Mouse (Mus musculus) cortical plate, adult 2 months (tissue): Measurements from ENCODE around the gene Irf2bpl. TPM values are rescaled to one million over a fixed set of nuclear protein-coding genes. Genes with fewer than 3 reads are reported as not detected.

Source experiments
- H3K27ac ChIP-seq: fragments of 200-500 bp; 2 replicates; pipeline ENCODE4 v1.5.1; 2012; ENCODE audit warnings: low read length, control low read depth, inconsistent platforms; ENCODE audit not compliant: insufficient read depth
- H3K4me1 ChIP-seq: fragments of 200-500 bp; 2 replicates; pipeline ENCODE4 v1.6.1; 2011; ENCODE audit warnings: low read length; ENCODE audit not compliant: control insufficient read depth, insufficient read depth
- H3K4me3 ChIP-seq: fragments of 200-500 bp; 2 replicates; pipeline ENCODE4 v1.5.1; 2011; ENCODE audit warnings: mild to moderate bottlenecking, low read length, control low read depth; ENCODE audit not compliant: insufficient read depth
- CTCF ChIP-seq: fragments of 200-500 bp; IDR thresholded peaks from 2 replicates; pipeline ENCODE4 v1.5.1; 2011; ENCODE audit warnings: mild to moderate bottlenecking, control low read depth, low read length; ENCODE audit not compliant: insufficient read depth; ENCODE audit errors: extremely low read depth
- POLR2A ChIP-seq: fragments of 200-500 bp; IDR thresholded peaks from 2 replicates; pipeline ENCODE4 v1.6.1; 2011; ENCODE audit warnings: mild to moderate bottlenecking, low read length, control low read depth; ENCODE audit not compliant: insufficient read depth; ENCODE audit errors: extremely low read depth
- polyA plus RNA-seq: library from polyadenylated mRNA; depleted of rRNA; stranded (reverse); fragments of >200 nt; gene quantifications from 2 replicates; pipeline ENCODE4 v1.2.3, GENCODE M21; 2012

The Irf2bpl gene
- polyA plus RNA-seq, 1 experiment: 37.1 TPM

DNA sequence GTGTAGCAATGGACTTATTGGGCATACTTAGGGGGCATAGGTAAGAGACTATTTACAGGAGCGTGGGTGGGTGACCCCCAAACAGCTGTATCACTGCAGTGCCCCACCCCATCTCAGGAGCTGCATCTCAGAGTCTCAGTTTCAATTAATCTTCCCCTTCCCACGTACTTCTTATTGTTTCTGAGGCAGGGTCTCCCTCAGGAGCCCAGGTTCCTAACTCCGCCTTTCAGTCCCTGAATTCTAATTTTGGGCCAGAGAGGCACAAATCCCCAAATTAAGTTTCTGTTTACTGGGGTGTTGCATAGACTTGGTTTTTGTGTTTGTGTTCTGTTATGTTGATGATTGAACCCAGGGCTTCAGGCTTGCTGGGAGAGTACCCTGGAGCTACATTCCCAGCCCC is 13.8 kb upstream of the Irf2bpl start:
- peaks cover 15% of the 10 kb centered on the region for H3K4me1 ChIP-seq
- no peak for TF ChIP-seq CTCF
- TF ChIP-seq POLR2A: no peak
- no peak overlapping the region for H3K4me3 ChIP-seq
- H3K27ac ChIP-seq: peak overlapping the region; percentile 98

DNA sequence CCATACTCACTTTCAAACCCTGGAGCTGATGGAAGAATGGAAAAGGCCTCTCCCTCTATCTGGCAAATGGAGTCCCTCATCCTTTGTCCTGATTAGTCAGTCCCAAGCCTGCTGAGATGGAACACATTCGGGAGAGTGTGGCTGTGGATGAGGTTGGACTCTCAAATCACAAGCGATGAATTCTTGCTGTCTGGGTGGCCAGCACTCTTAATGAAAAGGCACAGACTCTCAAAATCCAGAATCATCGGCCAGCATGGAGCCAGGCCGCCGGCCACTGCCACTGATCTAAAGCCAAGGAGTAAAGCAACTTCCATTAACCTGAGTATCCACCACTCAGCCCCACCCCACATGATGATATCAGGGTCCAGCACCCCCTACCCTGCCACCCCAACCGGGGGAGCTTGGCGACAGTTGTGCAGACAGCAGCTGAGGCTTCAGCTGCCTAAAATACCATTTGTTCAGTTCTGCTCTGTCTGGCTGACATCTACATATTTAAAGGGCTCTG is 13.2 kb upstream of the Irf2bpl start:
- H3K4me3 ChIP-seq: no peak overlapping the region
- no peak for TF ChIP-seq CTCF
- TF ChIP-seq POLR2A: no peak
- peaks cover 15% of the 10 kb centered on the region for H3K4me1 ChIP-seq
- H3K27ac ChIP-seq: peak overlapping the region; percentile 98

DNA sequence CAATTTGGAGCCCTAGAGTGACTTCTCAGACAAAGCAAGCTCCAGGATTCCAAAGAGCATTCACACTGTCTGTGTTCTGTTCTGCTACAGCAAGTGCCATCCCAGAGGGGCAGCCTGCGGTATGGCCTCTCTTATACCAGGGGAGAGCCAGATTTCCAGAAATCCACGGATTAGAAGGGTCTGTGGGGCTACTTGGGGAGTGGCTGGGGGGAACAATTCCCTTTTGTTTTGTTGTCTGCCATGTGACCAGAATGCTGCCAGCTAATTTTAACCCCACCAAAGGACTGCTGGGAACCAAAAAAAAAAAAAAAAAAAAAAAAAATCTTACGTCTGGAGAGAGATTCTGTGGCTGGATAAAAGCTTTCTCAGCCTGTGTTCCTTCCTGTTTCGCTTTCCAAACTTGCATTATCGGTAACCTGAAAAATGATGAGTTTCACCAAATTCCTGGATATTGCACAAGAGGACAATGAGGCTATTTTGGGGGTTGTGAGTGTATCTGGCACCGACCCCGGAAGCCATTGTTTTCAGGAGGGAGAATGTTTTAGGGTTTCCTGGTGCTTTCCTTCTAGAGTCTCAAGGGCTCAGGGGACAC is 12.4 kb upstream of the Irf2bpl start:
- TF ChIP-seq POLR2A: no peak
- TF ChIP-seq CTCF: no peak
- H3K4me3 ChIP-seq: no peak overlapping the region
- peak overlapping the region; percentile 98 for H3K27ac ChIP-seq
- H3K4me1 ChIP-seq: peaks cover 15% of the 10 kb centered on the region

DNA sequence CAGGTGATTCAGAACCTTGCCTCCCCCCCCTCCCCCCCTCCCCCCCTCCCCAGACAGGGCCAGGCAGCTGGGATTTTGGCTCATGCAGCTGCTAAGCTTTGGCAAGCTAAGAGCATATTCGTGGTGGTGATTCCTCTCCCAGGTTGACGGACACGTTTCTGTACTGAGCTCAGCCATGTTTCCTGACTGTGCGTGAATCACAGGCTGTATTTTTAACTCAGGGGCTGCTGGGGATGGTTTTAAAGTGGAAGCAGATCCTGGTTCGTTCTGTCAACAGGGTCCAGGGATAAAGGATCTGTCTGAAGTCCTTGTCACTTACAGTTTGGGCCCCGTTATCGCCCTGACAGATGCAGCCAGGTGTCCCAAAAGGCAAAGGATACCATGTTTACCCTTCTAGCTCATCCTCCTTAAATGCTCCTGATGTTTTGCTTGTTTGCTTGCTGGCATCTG is 11.9 kb upstream of the Irf2bpl start:
- TF ChIP-seq POLR2A: 0 out of 2 replicates have a peak, but pooled peaks have one; percentile 18
- no peak for TF ChIP-seq CTCF
- H3K4me3 ChIP-seq: no peak overlapping the region
- peaks cover 16% of the 10 kb centered on the region for H3K4me1 ChIP-seq
- H3K27ac ChIP-seq: peak overlapping the region; percentile 98

DNA sequence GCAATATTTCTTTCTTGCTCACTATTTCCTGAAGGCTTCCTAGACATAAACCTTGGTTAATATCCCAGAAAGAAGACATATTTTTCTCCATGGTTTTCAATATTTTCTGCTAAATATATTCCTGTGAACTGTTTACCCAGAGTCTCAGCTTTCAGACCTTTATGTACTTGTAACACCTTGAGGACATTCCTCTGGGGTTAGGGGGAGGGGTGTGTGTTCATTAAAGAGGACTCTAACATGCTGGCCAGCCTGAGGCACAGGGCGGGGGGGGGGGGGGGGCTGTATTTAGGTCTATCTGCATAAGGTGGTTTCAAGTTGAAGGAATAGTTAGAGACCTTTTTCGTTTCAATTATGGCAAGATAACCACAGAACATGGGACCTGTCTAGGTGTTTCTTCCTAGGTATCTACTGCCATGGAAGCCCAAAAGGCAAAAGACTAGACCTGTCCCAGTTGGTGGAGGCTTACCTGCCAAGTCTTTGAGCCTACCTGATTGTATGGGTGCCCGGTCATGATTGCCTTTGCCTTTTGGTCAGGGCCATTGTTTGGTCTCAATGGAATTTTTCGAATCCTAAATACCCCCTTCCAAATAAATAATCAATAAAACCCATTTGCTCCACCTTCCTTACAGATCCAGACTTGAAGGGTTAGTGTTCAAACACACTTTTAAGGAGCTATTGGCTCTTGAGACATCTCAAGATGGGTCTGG is 11.3 kb upstream of the Irf2bpl start:
- H3K27ac ChIP-seq: 0 out of 2 replicates have a peak overlapping the region, but pooled peaks have one; percentile 6
- H3K4me3 ChIP-seq: no peak overlapping the region
- peaks cover 18% of the 10 kb centered on the region for H3K4me1 ChIP-seq
- no peak for TF ChIP-seq CTCF
- no peak for TF ChIP-seq POLR2A

DNA sequence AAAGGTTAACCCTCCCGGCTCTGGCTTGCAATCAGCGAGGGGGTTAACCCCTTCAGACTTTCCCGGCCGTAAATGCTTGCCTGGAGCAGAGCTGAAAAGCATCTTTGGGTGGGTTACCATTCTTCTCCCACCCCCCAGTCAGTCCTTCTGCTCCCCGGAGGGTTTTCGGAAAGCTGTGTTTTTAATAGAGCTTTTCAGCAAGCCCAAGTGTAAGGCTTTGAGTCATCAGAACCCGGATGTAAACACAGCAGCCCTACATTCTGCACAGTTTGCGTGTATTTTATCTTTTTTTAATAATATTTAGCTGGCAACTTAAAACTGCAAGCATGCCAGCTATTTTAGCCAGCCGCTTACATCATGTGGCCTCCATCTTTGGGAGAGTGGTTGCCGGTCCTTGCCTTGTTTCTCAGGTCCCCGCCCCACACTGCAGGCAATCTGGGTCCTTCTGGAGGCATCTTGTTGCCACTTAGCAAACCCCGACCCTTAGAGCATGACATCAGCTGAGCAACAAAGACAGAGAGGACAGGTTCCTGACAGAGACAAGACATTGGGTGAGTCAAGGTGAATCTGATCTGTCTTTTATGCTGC is 10.3 kb upstream of the Irf2bpl start:
- H3K4me3 ChIP-seq: peak overlapping the region; percentile 5
- H3K27ac ChIP-seq: peak overlapping the region; percentile 93
- TF ChIP-seq POLR2A: no peak
- TF ChIP-seq CTCF: no peak
- peaks cover 20% of the 10 kb centered on the region for H3K4me1 ChIP-seq

DNA sequence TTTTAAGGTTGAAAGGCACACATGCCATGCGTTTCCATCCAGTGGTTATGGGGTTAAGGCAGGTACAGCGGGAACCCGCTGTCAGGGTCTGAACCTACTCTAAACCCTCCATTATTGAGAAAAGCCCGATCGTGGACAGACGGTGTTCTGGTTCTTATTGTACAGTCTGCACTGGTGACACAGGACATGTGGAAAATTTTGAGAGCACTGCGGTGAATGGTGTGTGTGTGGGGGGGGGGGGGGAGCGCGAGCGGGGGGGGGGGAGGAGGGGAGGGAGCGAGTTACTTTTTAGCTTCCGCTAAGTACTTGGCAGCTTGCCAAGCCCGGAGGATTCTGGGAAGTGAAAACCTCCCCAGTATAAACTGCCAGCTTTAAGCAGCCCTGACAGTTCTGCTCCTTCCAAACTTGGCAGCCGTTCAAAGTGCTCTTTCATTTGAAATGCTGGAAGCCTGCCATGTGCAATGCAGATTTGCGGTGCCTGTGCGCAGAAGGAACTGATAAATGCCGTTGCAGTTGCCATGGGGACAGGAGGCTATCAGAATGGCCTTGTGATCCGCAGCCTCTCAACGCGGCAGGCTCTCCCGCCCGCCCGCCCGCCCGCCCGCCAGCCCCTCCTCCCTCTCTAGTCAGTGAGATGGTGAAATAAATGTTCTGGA is 9.7 kb upstream of the Irf2bpl start:
- peak overlapping the region; percentile 93 for H3K27ac ChIP-seq
- no peak for TF ChIP-seq POLR2A
- no peak for TF ChIP-seq CTCF
- H3K4me3 ChIP-seq: peak overlapping the region; percentile 5
- peaks cover 20% of the 10 kb centered on the region for H3K4me1 ChIP-seq

DNA sequence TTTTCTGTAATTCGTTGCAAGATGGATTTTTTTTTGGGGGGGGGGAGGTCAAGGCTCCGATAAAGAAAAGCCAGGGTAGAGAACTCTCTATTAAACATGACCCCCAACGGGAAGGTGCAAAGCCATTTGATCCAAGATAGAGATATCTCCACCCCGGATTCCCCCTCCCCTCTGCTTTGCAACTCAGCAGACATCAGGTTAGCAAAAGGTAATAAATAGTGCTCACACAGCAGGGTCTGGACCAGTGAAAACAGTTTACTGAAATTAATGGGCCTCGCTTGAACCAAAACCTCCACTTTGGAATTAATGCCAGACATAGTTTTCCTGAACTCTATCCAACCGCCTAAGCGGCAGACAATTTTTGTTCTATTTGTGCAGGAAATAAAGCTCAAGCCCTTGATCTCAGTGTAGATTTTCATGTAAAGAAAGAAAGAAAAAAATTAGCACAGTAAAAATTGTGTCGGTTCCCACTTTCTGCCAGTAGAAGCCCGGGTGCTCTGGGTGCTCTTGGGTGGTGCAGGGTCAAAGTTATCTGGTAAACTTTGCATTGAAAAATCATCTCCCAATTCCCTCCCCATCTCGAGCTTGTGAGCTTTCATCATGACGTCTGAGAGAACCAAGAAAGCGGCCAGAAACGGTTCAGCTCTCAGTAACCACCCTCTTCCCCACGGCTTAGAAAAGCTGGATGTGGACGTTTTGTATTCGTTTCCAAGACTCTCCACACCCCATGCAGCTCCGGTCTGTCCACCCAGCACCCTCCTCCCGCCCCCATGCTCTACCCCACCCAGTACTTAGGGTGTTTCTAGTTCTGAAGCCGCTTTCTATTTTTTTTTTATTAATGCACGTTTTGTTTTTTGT is 9.0 kb upstream of the Irf2bpl start:
- Histone ChIP-seq H3K4me1 (peaks cover 24% of the 10 kb centered on the region), H3K27ac (peak overlapping the region; percentile 68), H3K4me3 (peak overlapping the region; percentile 5)
- TF ChIP-seq CTCF: no peak
- TF ChIP-seq POLR2A: 0 out of 2 replicates have a peak, but pooled peaks have one; percentile 29

DNA sequence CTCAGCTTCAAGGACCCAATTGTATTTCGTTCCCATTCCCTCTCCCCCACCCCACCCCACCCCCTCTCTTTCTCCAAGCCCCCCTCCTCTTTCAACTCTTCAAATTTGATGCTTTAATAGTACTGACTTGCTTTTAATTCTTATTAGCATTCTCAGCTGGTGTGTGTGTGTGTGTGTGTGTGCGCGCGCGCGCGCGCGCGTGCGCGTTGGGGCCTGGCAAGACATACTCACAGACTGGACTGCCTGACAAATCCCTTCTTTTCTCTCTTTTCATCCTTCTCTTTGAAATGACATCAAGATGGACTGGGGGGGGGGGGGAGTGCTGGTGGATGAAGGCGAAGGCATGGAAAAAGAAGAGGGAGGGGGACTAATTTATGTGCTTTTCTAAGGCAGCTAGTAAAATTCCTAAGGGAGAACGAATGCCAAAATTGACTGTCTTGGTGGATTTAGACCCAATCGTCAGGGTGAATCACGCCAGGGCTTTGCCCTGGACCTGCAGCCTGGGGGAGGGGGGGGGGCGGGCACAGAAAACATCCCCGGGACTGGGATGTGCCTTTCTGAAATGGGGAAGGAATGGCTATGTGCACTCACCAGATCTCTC is 8.2 kb upstream of the Irf2bpl start:
- TF ChIP-seq POLR2A (no peak), CTCF (no peak)
- H3K4me3 ChIP-seq: peak overlapping the region; percentile 38; the same call in 1 of the 2 replicates
- peaks cover 22% of the 10 kb centered on the region for H3K4me1 ChIP-seq
- H3K27ac ChIP-seq: peak overlapping the region; percentile 68
